Mouse (Mus musculus) myocyte (in vitro differentiated cells): ENCODE data around the gene Gsk3b. TPM values are rescaled to one million over a fixed set of nuclear protein-coding genes. Genes with fewer than 3 reads are reported as not detected.

ENCODE experiments used
- H3K27me3 ChIP-seq: one replicate; pipeline ENCODE4 v1.6.1; 2011; ENCODE audit not compliant: control insufficient read depth, insufficient read depth, insufficient read length
- H3K36me3 ChIP-seq: one replicate; pipeline ENCODE4 v1.6.1; 2011; ENCODE audit not compliant: control insufficient read depth, insufficient read depth
- H3K4me2 ChIP-seq: one replicate; pipeline ENCODE4 v1.6.1; 2011; ENCODE audit warnings: low read depth, control low read depth
- H3K4me3 ChIP-seq: one replicate; pipeline ENCODE4 v1.5.1; 2011; ENCODE audit warnings: mild to moderate bottlenecking, control low read depth, moderate library complexity
- H3K79me2 ChIP-seq: one replicate; pipeline ENCODE4 v1.6.1; 2011; ENCODE audit not compliant: control insufficient read depth, insufficient read depth
- H3ac ChIP-seq: one replicate; pipeline ENCODE4 v1.6.1; 2011; ENCODE audit not compliant: control insufficient read depth, insufficient read length
- CEBPB ChIP-seq: IDR thresholded peaks from 2 replicates; pipeline ENCODE4 v1.6.1; 2011; ENCODE audit warnings: mild to moderate bottlenecking, moderate library complexity; ENCODE audit not compliant: poor library complexity, insufficient read depth, severe bottlenecking
- E2F4 ChIP-seq: IDR thresholded peaks from one replicate; pipeline ENCODE4 v1.6.1; 2011; ENCODE audit warnings: mild to moderate bottlenecking, control low read depth, moderate library complexity; ENCODE audit not compliant: insufficient read depth
- MAX ChIP-seq: IDR thresholded peaks from one replicate; pipeline ENCODE4 v1.6.1; 2011; ENCODE audit warnings: low read depth, mild to moderate bottlenecking, control low read depth
- MYOD1 ChIP-seq, 3 experiments: IDR thresholded peaks; one replicate each; pipeline ENCODE4 v1.6.1; 2011; ENCODE audit warnings: control low read depth in 2 of 3, low read depth in 2 of 3, mild to moderate bottlenecking in 2 of 3, moderate library complexity in 1 of 3; ENCODE audit not compliant: insufficient read length in 2 of 3, control insufficient read depth in 1 of 3
- MYOG ChIP-seq, 3 experiments: IDR thresholded peaks; one replicate each; pipeline ENCODE4 v1.6.1; 2011; ENCODE audit warnings: control low read depth in 2 of 3, low read depth in 2 of 3, mild to moderate bottlenecking in 2 of 3; ENCODE audit not compliant: insufficient read length in 2 of 3, control insufficient read depth in 1 of 3, insufficient read depth in 1 of 3
- POLR2A ChIP-seq: IDR thresholded peaks from one replicate; pipeline ENCODE4 v1.6.1; 2011; ENCODE audit warnings: low read depth, mild to moderate bottlenecking, control low read depth, moderate library complexity; ENCODE audit not compliant: insufficient read length
- POLR2AphosphoS2 ChIP-seq: IDR thresholded peaks from one replicate; pipeline ENCODE4 v1.6.1; 2011; ENCODE audit warnings: low read depth, control low read depth; ENCODE audit not compliant: insufficient read length
- REST ChIP-seq: IDR thresholded peaks from one replicate; pipeline ENCODE4 v1.6.1; 2011; ENCODE audit warnings: mild to moderate bottlenecking, control low read depth, moderate library complexity; ENCODE audit not compliant: insufficient read depth, insufficient read length
- SRF ChIP-seq: IDR thresholded peaks from one replicate; pipeline ENCODE4 v1.6.1; 2011; ENCODE audit warnings: low read depth; ENCODE audit not compliant: control insufficient read depth, insufficient read length
- TCF12 ChIP-seq: IDR thresholded peaks from one replicate; pipeline ENCODE4 v1.6.1; 2011; ENCODE audit warnings: mild to moderate bottlenecking, control low read depth; ENCODE audit not compliant: poor library complexity, insufficient read depth, severe bottlenecking
- TCF3 ChIP-seq: IDR thresholded peaks from one replicate; pipeline ENCODE4 v1.6.1; 2011; ENCODE audit warnings: low read depth, control low read depth; ENCODE audit not compliant: insufficient read length
- USF1 ChIP-seq: IDR thresholded peaks from one replicate; pipeline ENCODE4 v1.6.1; 2011; ENCODE audit warnings: low read depth, mild to moderate bottlenecking, control low read depth, moderate library complexity
- polyA plus RNA-seq: library from polyadenylated mRNA; unstranded; fragments of >200 nt; fragmentation: generic; extraction: Trizol; gene quantifications from one replicate; pipeline ENCODE4 v1.2.1, GENCODE M21; 2012; ENCODE audit warnings: missing spikeins

Gene Gsk3b
- polyA plus RNA-seq, 1 experiment = 18.7 TPM

- Histone ChIP-seq H3K79me2 (peaks cover 78% of the 10 kb centered on the region), H3K36me3 (peaks cover 4% of the 10 kb centered on the region), H3ac (no peak overlapping the region), H3K4me2 (peak overlapping the region; percentile 83), H3K4me3 (peak overlapping the region; percentile 87), H3K27me3 (no peaks in the 10 kb centered on the region)
- TF ChIP-seq SRF = no peak
- TF ChIP-seq POLR2A = peak; percentile 20
- TF ChIP-seq REST = no peak
- TF ChIP-seq POLR2AphosphoS2 = peak; percentile 35
- no peak for TF ChIP-seq MYOG (IDR thresholded peaks at IDR 0.05; ENCODE audit: control insufficient read depth in 1 of 3, insufficient read depth in 1 of 3, insufficient read length in 2 of 3, low read depth in 2 of 3)
- TF ChIP-seq MAX = no peak
- no peak for TF ChIP-seq E2F4
Measured at GRCm38 (mm10) chr16:38092598-38092997, 3.8 kb downstream of the Gsk3b start.

- Histone ChIP-seq H3K4me2 (peak overlapping the region; percentile 83), H3K79me2 (peaks cover 100% of the 10 kb centered on the region), H3ac (no peak overlapping the region), H3K4me3 (no peak overlapping the region), H3K27me3 (no peaks in the 10 kb centered on the region), H3K36me3 (peaks cover 29% of the 10 kb centered on the region)
- TF ChIP-seq SRF = no peak
- no peak for TF ChIP-seq MYOG (IDR thresholded peaks at IDR 0.05; ENCODE audit: control insufficient read depth in 1 of 3, insufficient read depth in 1 of 3, insufficient read length in 2 of 3, low read depth in 2 of 3)
- no peak for TF ChIP-seq TCF3
- no peak for TF ChIP-seq MAX
- TF ChIP-seq POLR2A = no peak
- TF ChIP-seq CEBPB = peak; percentile 99
- TF ChIP-seq REST = no peak
- no peak for TF ChIP-seq E2F4
Measured at GRCm38 (mm10) chr16:38095181-38095851, 6.5 kb downstream of the Gsk3b start.

- H3K4me2 ChIP-seq = no peak overlapping the region
- H3K79me2 ChIP-seq = peaks cover 100% of the 10 kb centered on the region
- no peak overlapping the region for H3ac ChIP-seq
- TF ChIP-seq E2F4 = no peak
- no peak for TF ChIP-seq TCF3
- no peak for TF ChIP-seq POLR2AphosphoS2
- no peak for TF ChIP-seq USF1
- TF ChIP-seq REST = no peak
- no peak for TF ChIP-seq MYOG (IDR thresholded peaks at IDR 0.05; ENCODE audit: control insufficient read depth in 1 of 3, insufficient read depth in 1 of 3, insufficient read length in 2 of 3, low read depth in 2 of 3)
- no peak for TF ChIP-seq SRF
- TF ChIP-seq CEBPB = no peak
- no peak for TF ChIP-seq MAX
- TF ChIP-seq MYOD1 (IDR thresholded peaks at IDR 0.05; ENCODE audit: control insufficient read depth in 1 of 3, insufficient read length in 2 of 3, low read depth in 2 of 3) = no peak
- TF ChIP-seq POLR2A = no peak
- peaks cover 32% of the 10 kb centered on the region for H3K36me3 ChIP-seq
- H3K27me3 ChIP-seq = no peaks in the 10 kb centered on the region
- H3K4me3 ChIP-seq = no peak overlapping the region
Measured at GRCm38 (mm10) chr16:38097521-38097920, 8.7 kb downstream of the Gsk3b start.

- TF ChIP-seq SRF (no peak), TCF12 (no peak), MYOD1 (IDR thresholded peaks at IDR 0.05; ENCODE audit: control insufficient read depth in 1 of 3, insufficient read length in 2 of 3, low read depth in 2 of 3) (no peak), POLR2AphosphoS2 (no peak), E2F4 (no peak), CEBPB (no peak), MYOG (IDR thresholded peaks at IDR 0.05; ENCODE audit: control insufficient read depth in 1 of 3, insufficient read depth in 1 of 3, insufficient read length in 2 of 3, low read depth in 2 of 3) (no peak), REST (no peak), MAX (no peak), POLR2A (no peak), TCF3 (no peak), USF1 (no peak)
- H3K4me2 ChIP-seq = no peak overlapping the region
- peaks cover 100% of the 10 kb centered on the region for H3K79me2 ChIP-seq
- no peak overlapping the region for H3K4me3 ChIP-seq
- H3ac ChIP-seq = no peak overlapping the region
- peaks cover 41% of the 10 kb centered on the region for H3K36me3 ChIP-seq
- no peaks in the 10 kb centered on the region for H3K27me3 ChIP-seq
Measured at GRCm38 (mm10) chr16:38099325-38099724, 10.5 kb downstream of the Gsk3b start.

GRCm38 (mm10) chr16:38100569-38100968, 11.8 kb downstream of the Gsk3b start:
- peaks cover 41% of the 10 kb centered on the region for H3K36me3 ChIP-seq
- H3K27me3 ChIP-seq = no peaks in the 10 kb centered on the region
- no peak overlapping the region for H3K4me3 ChIP-seq
- peaks cover 100% of the 10 kb centered on the region for H3K79me2 ChIP-seq
- no peak for TF ChIP-seq MAX
- no peak for TF ChIP-seq POLR2A
- no peak for TF ChIP-seq TCF3
- no peak for TF ChIP-seq MYOG (IDR thresholded peaks at IDR 0.05; ENCODE audit: control insufficient read depth in 1 of 3, insufficient read depth in 1 of 3, insufficient read length in 2 of 3, low read depth in 2 of 3)
- TF ChIP-seq MYOD1 (IDR thresholded peaks at IDR 0.05; ENCODE audit: control insufficient read depth in 1 of 3, insufficient read length in 2 of 3, low read depth in 2 of 3) = no peak
- no peak for TF ChIP-seq CEBPB
- no peak for TF ChIP-seq USF1
- TF ChIP-seq SRF = no peak
- TF ChIP-seq POLR2AphosphoS2 = no peak
- no peak for TF ChIP-seq TCF12
- TF ChIP-seq REST = no peak
- TF ChIP-seq E2F4 = no peak
- no peak overlapping the region for H3K4me2 ChIP-seq
- no peak overlapping the region for H3ac ChIP-seq
